Mouse (Mus musculus): Measurements from ENCODE around the gene Ctdspl2.
"Not testable (repeated sequence)": the region's sequence is repeated elsewhere in the genome, so short reads cannot be mapped to it uniquely, and the experiment has no call there.

DNA sequence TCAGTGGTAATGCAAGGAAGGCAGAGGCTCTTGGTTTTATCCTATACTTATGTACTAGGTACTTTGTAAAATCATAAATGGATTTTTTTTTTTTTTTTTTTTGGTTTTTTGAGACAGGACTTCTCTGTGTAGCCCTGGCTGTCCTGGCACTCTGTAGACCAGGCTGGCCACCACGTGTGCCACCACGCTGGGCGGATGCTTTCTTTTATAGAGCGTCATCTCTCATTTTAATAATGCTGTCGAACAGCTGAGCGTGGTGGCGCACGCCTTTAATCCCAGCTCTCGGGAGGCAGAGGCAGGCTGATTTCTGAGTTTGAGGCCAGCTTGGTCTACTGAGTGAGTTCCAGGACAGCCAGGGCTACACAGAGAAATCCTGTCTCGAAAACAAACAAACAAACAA, 71.3 kb downstream of the Ctdspl2 start:
- TF ChIP-seq POLR2A (IDR thresholded peaks at IDR 0.05; ENCODE audit: low read depth, low read length); CTCF (conservative IDR thresholded peaks at IDR 0.05; ENCODE audit: insufficient read depth, insufficient read length, low read depth, low read length): not testable (repeated sequence)

All from kidney, adult 2 months (tissue).